Mouse (Mus musculus): ENCODE measurements around the gene Prpf4. TPM values are rescaled to one million over a fixed set of nuclear protein-coding genes. Genes with fewer than 3 reads are reported as not detected.

Gene Prpf4
- polyA plus RNA-seq, 1 experiment from 2014 or later = 34.3 TPM

GRCm38 (mm10) chr4:62429616-62430015 lies 21.0 kb downstream of the Prpf4 start:
- H3K27ac ChIP-seq (replicated peaks) = no peak overlapping the region
- DNase-seq (ENCODE audit: low spot score) = no peak
- whole genome bisulfite sequencing = 92% methylated on average over 9 of the region's 9 CpGs
- H3K4me1 ChIP-seq = no peaks in the 10 kb centered on the region
- no peaks in the 10 kb centered on the region for H3K9me3 ChIP-seq (replicated peaks)
- H3K4me3 ChIP-seq = no peak overlapping the region
- peaks cover 15% of the 10 kb centered on the region for H3K36me3 ChIP-seq
- no peaks in the 10 kb centered on the region for H3K27me3 ChIP-seq (ENCODE audit: low read depth, poor library complexity, severe bottlenecking)

- H3K36me3 ChIP-seq = peaks cover 5% of the 10 kb centered on the region
- H3K27me3 ChIP-seq (ENCODE audit: low read depth, poor library complexity, severe bottlenecking) = no peaks in the 10 kb centered on the region
- H3K9me3 ChIP-seq (replicated peaks) = no peaks in the 10 kb centered on the region
- no peak overlapping the region for H3K4me3 ChIP-seq
- no peaks in the 10 kb centered on the region for H3K4me1 ChIP-seq
- no peak overlapping the region for H3K27ac ChIP-seq (replicated peaks)
- DNase-seq (ENCODE audit: low spot score) = no peak
These were observed 22.1 kb downstream of the Prpf4 start for GRCm38 (mm10) chr4:62430678-62431077.

- no peaks in the 10 kb centered on the region for H3K36me3 ChIP-seq
- H3K27ac ChIP-seq (replicated peaks) = no peak overlapping the region
- DNase-seq (ENCODE audit: low spot score) = no peak
- no peaks in the 10 kb centered on the region for H3K27me3 ChIP-seq (ENCODE audit: low read depth, poor library complexity, severe bottlenecking)
- WGBS = 87% methylated on average over 4 of the region's 4 CpGs
- no peaks in the 10 kb centered on the region for H3K4me1 ChIP-seq
- no peaks in the 10 kb centered on the region for H3K9me3 ChIP-seq (replicated peaks)
- H3K4me3 ChIP-seq = no peak overlapping the region
These were observed 22.9 kb downstream of the Prpf4 start for GRCm38 (mm10) chr4:62431522-62431921.

- DNase-seq (ENCODE audit: low spot score) = no peak
- Histone ChIP-seq H3K9me3 (replicated peaks) (no peaks in the 10 kb centered on the region), H3K27me3 (ENCODE audit: low read depth, poor library complexity, severe bottlenecking) (no peaks in the 10 kb centered on the region), H3K4me1 (no peaks in the 10 kb centered on the region), H3K27ac (replicated peaks) (no peak overlapping the region), H3K4me3 (no peak overlapping the region), H3K36me3 (no peaks in the 10 kb centered on the region)
- WGBS = 79% methylated on average over 7 of the region's 7 CpGs
These were observed 25.6 kb downstream of the Prpf4 start for GRCm38 (mm10) chr4:62433939-62434870.

GRCm38 (mm10) chr4:62435081-62435480 lies 26.5 kb downstream of the Prpf4 start, which contains the start of gene Rnf183:
TSS of gene Rnf183 (minus strand) at chr4:62435252.
- 89% methylated on average over 6 of the region's 6 CpGs for WGBS
- H3K36me3 ChIP-seq = no peaks in the 10 kb centered on the region
- no peaks in the 10 kb centered on the region for H3K4me1 ChIP-seq
- H3K4me3 ChIP-seq = no peak within 1 kb of the TSS
- no peak for DNase-seq (ENCODE audit: low spot score)
- no peaks in the 10 kb centered on the region for H3K27me3 ChIP-seq (ENCODE audit: low read depth, poor library complexity, severe bottlenecking)
- H3K27ac ChIP-seq (replicated peaks) = no peak within 1 kb of the TSS
- no peaks in the 10 kb centered on the region for H3K9me3 ChIP-seq (replicated peaks)

GRCm38 (mm10) chr4:62437256-62437778 lies 28.7 kb downstream of the Prpf4 start:
- no peaks in the 10 kb centered on the region for H3K4me1 ChIP-seq
- no peaks in the 10 kb centered on the region for H3K27me3 ChIP-seq (ENCODE audit: low read depth, poor library complexity, severe bottlenecking)
- H3K9me3 ChIP-seq (replicated peaks) = no peaks in the 10 kb centered on the region
- H3K36me3 ChIP-seq = no peaks in the 10 kb centered on the region
- H3K27ac ChIP-seq (replicated peaks) = no peak overlapping the region
- no peak for DNase-seq (ENCODE audit: low spot score)
- H3K4me3 ChIP-seq = no peak overlapping the region
- WGBS = 89% methylated on average over 3 of the region's 3 CpGs

- H3K27ac ChIP-seq (replicated peaks) = no peak overlapping the region
- H3K27me3 ChIP-seq (ENCODE audit: low read depth, poor library complexity, severe bottlenecking) = no peaks in the 10 kb centered on the region
- no peaks in the 10 kb centered on the region for H3K36me3 ChIP-seq
- DNase-seq (ENCODE audit: low spot score) = no peak
- WGBS = 90% methylated on average over 7 of the region's 7 CpGs
- H3K4me3 ChIP-seq = no peak overlapping the region
- no peaks in the 10 kb centered on the region for H3K9me3 ChIP-seq (replicated peaks)
- H3K4me1 ChIP-seq = no peaks in the 10 kb centered on the region
These were observed 29.3 kb downstream of the Prpf4 start for GRCm38 (mm10) chr4:62437871-62438270.

- H3K4me1 ChIP-seq = no peaks in the 10 kb centered on the region
- no peak overlapping the region for H3K4me3 ChIP-seq
- H3K9me3 ChIP-seq (replicated peaks) = no peaks in the 10 kb centered on the region
- H3K27me3 ChIP-seq (ENCODE audit: low read depth, poor library complexity, severe bottlenecking) = no peaks in the 10 kb centered on the region
- no peak overlapping the region for H3K27ac ChIP-seq (replicated peaks)
- WGBS = 72% methylated on average over 4 of the region's 4 CpGs
- no peaks in the 10 kb centered on the region for H3K36me3 ChIP-seq
- DNase-seq (ENCODE audit: low spot score) = no peak
These were observed 31.2 kb downstream of the Prpf4 start for GRCm38 (mm10) chr4:62439793-62440192.

- H3K4me1 ChIP-seq = no peaks in the 10 kb centered on the region
- DNase-seq (ENCODE audit: low spot score) = no peak
- H3K36me3 ChIP-seq = no peaks in the 10 kb centered on the region
- H3K27ac ChIP-seq (replicated peaks) = no peak overlapping the region
- WGBS = 80% methylated on average over 4 of the region's 4 CpGs
- H3K4me3 ChIP-seq = no peak overlapping the region
- no peaks in the 10 kb centered on the region for H3K9me3 ChIP-seq (replicated peaks)
- no peaks in the 10 kb centered on the region for H3K27me3 ChIP-seq (ENCODE audit: low read depth, poor library complexity, severe bottlenecking)
These were observed 31.9 kb downstream of the Prpf4 start for GRCm38 (mm10) chr4:62440544-62440943.

GRCm38 (mm10) chr4:62440986-62441385 lies 32.4 kb downstream of the Prpf4 start:
- 82% methylated on average over 4 of the region's 4 CpGs for WGBS
- Histone ChIP-seq H3K36me3 (no peaks in the 10 kb centered on the region), H3K27me3 (ENCODE audit: low read depth, poor library complexity, severe bottlenecking) (no peaks in the 10 kb centered on the region), H3K27ac (replicated peaks) (no peak overlapping the region), H3K9me3 (replicated peaks) (no peaks in the 10 kb centered on the region), H3K4me3 (no peak overlapping the region), H3K4me1 (no peaks in the 10 kb centered on the region)
- DNase-seq (ENCODE audit: low spot score) = no peak

GRCm38 (mm10) chr4:62454995-62455394 lies 46.4 kb downstream of the Prpf4 start:
- WGBS = 69% methylated on average over 5 of the region's 5 CpGs
- Histone ChIP-seq H3K9me3 (replicated peaks) (no peaks in the 10 kb centered on the region), H3K27me3 (ENCODE audit: low read depth, poor library complexity, severe bottlenecking) (no peaks in the 10 kb centered on the region), H3K36me3 (peaks cover 8% of the 10 kb centered on the region; the same call in 1 of the 2 replicates), H3K27ac (replicated peaks) (no peak overlapping the region), H3K4me1 (no peaks in the 10 kb centered on the region), H3K4me3 (no peak overlapping the region)
- DNase-seq (ENCODE audit: low spot score) = peak; percentile 20

GRCm38 (mm10) chr4:62459081-62459480 lies 50.5 kb downstream of the Prpf4 start:
- Histone ChIP-seq H3K4me3 (no peak overlapping the region), H3K4me1 (no peaks in the 10 kb centered on the region), H3K27ac (replicated peaks) (no peak overlapping the region), H3K9me3 (replicated peaks) (no peaks in the 10 kb centered on the region), H3K36me3 (peaks cover 32% of the 10 kb centered on the region), H3K27me3 (ENCODE audit: low read depth, poor library complexity, severe bottlenecking) (no peaks in the 10 kb centered on the region)
- no peak for DNase-seq (ENCODE audit: low spot score)
- 91% methylated on average over 3 of the region's 3 CpGs for WGBS

- H3K4me3 ChIP-seq = no peak overlapping the region
- no peaks in the 10 kb centered on the region for H3K27me3 ChIP-seq (ENCODE audit: low read depth, poor library complexity, severe bottlenecking)
- 90% methylated on average over 8 of the region's 8 CpGs for WGBS
- DNase-seq (ENCODE audit: low spot score) = no peak
- no peak overlapping the region for H3K27ac ChIP-seq (replicated peaks)
- peaks cover 32% of the 10 kb centered on the region for H3K36me3 ChIP-seq
- no peaks in the 10 kb centered on the region for H3K4me1 ChIP-seq
- no peaks in the 10 kb centered on the region for H3K9me3 ChIP-seq (replicated peaks)
These were observed 51.8 kb downstream of the Prpf4 start for GRCm38 (mm10) chr4:62460348-62460747.
